Mouse (Mus musculus) midbrain, embryonic 10.5 days (tissue): ENCODE measurements around the gene Ksr1. TPM values are rescaled to one million over a fixed set of nuclear protein-coding genes. Genes with fewer than 3 reads are reported as not detected.
"Not testable (repeated sequence)": the region's sequence is repeated elsewhere in the genome, so short reads cannot be mapped to it uniquely, and the experiment has no call there.

Experiments used
- DNase-seq: peaks from one replicate; pipeline ENCODE4 v3.0.0-alpha.2; 2017; ENCODE audit warnings: low spot score
- H3K27ac ChIP-seq: fragments of 300-500 bp; sonication (generic); replicated peaks from 2 replicates; pipeline ENCODE4 v1.5.1; 2016; ENCODE audit warnings: mild to moderate bottlenecking
- H3K27me3 ChIP-seq: fragments of 300-500 bp; sonication (generic); 2 replicates; pipeline ENCODE4 v1.6.1; 2016; ENCODE audit warnings: low read depth, mild to moderate bottlenecking; ENCODE audit not compliant: poor library complexity, severe bottlenecking
- H3K36me3 ChIP-seq: fragments of 300-500 bp; sonication (generic); 2 replicates; pipeline ENCODE4 v1.6.1; 2016; ENCODE audit warnings: mild to moderate bottlenecking, moderate library complexity
- H3K4me1 ChIP-seq: fragments of 300-500 bp; sonication (generic); 2 replicates; pipeline ENCODE4 v1.6.1; 2016
- H3K4me3 ChIP-seq: fragments of 300-500 bp; sonication (generic); 2 replicates; pipeline ENCODE4 v1.5.1; 2016; ENCODE audit warnings: mild to moderate bottlenecking, moderate library complexity
- H3K9me3 ChIP-seq: fragments of 300-500 bp; sonication (generic); replicated peaks from 2 replicates; pipeline ENCODE4 v1.6.1; 2016; ENCODE audit warnings: mild to moderate bottlenecking
- WGBS: fragments of 180-500 bp; shearing (Covaris S2); methylation state at CpG from one replicate; pipeline ENCODE4 v1.1.7; 2016; 5-methylcytosine and 5-hydroxymethylcytosine counted together
- polyA plus RNA-seq: library from polyadenylated mRNA; unstranded; fragments of >200 nt; fragmentation: Nextera tagmentation; extraction: Ambion mirVana; gene quantifications from 2 replicates; pipeline ENCODE4 v1.2.1, GENCODE M21; 2016

The Ksr1 gene
- polyA plus RNA-seq, 1 experiment from 2014 or later = 1.7 TPM

- no peaks in the 10 kb centered on the region for H3K9me3 ChIP-seq
- 91% methylated on average over 24 of the region's 24 CpGs for WGBS
- no peaks in the 10 kb centered on the region for H3K27me3 ChIP-seq
- DNase-seq = no peak
- no peak overlapping the region for H3K4me3 ChIP-seq
- peak overlapping the region; percentile 52 for H3K27ac ChIP-seq
- peaks cover 41% of the 10 kb centered on the region for H3K4me1 ChIP-seq
- H3K36me3 ChIP-seq = peaks cover 24% of the 10 kb centered on the region
These were observed 130.5 kb downstream of the Ksr1 start for GRCm38 (mm10) chr11:79015660-79016215.

GRCm38 (mm10) chr11:79014602-79015325 lies 131.4 kb downstream of the Ksr1 start:
- Histone ChIP-seq H3K36me3 (peaks cover 14% of the 10 kb centered on the region), H3K27ac (peak overlapping the region; percentile 30), H3K9me3 (no peaks in the 10 kb centered on the region), H3K4me1 (peaks cover 36% of the 10 kb centered on the region), H3K27me3 (no peaks in the 10 kb centered on the region), H3K4me3 (no peak overlapping the region)
- DNase-seq = no peak
- 79% methylated on average over 15 of the region's 15 CpGs for WGBS

GRCm38 (mm10) chr11:79013806-79014205 lies 132.4 kb downstream of the Ksr1 start:
- peaks cover 7% of the 10 kb centered on the region; the same call in 1 of the 2 replicates for H3K36me3 ChIP-seq
- 70% methylated on average over 9 of the region's 9 CpGs for WGBS
- DNase-seq = no peak

GRCm38 (mm10) chr11:79013056-79013455 lies 133.2 kb downstream of the Ksr1 start:
- DNase-seq = no peak
- peaks cover 36% of the 10 kb centered on the region for H3K4me1 ChIP-seq
- H3K27ac ChIP-seq = no peak overlapping the region
- H3K4me3 ChIP-seq = no peak overlapping the region
- 0 out of 2 replicates have a peak, but pooled peaks cover 3% of the 10 kb centered on the region for H3K36me3 ChIP-seq
- H3K27me3 ChIP-seq = no peaks in the 10 kb centered on the region
- H3K9me3 ChIP-seq = no peaks in the 10 kb centered on the region

More at GRCm38 (mm10) chr11:79013806-79014205, 132.4 kb downstream of the Ksr1 start:
- Histone ChIP-seq H3K9me3 (no peaks in the 10 kb centered on the region), H3K4me3 (no peak overlapping the region), H3K27ac (peak overlapping the region; percentile 30; the same call in 1 of the 2 replicates), H3K4me1 (peaks cover 36% of the 10 kb centered on the region), H3K27me3 (no peaks in the 10 kb centered on the region)

- no peak for DNase-seq
- no peak overlapping the region for H3K4me3 ChIP-seq
- no peaks in the 10 kb centered on the region for H3K9me3 ChIP-seq
- WGBS = 98% methylated on average over 2 of the region's 2 CpGs
- peaks cover 36% of the 10 kb centered on the region for H3K4me1 ChIP-seq
- no peak overlapping the region for H3K27ac ChIP-seq
- no peaks in the 10 kb centered on the region for H3K27me3 ChIP-seq
- 0 out of 2 replicates have a peak, but pooled peaks cover 3% of the 10 kb centered on the region for H3K36me3 ChIP-seq
These were observed 133.7 kb downstream of the Ksr1 start for GRCm38 (mm10) chr11:79012529-79012928.

GRCm38 (mm10) chr11:79008891-79009290 lies 137.3 kb downstream of the Ksr1 start:
- Histone ChIP-seq H3K36me3 (no peaks in the 10 kb centered on the region), H3K27ac (no peak overlapping the region), H3K4me1 (peaks cover 4% of the 10 kb centered on the region), H3K4me3 (no peak overlapping the region), H3K27me3 (no peaks in the 10 kb centered on the region), H3K9me3 (no peaks in the 10 kb centered on the region)
- DNase-seq = no peak
- WGBS = 92% methylated on average over 7 of the region's 7 CpGs

GRCm38 (mm10) chr11:79008007-79008775 lies 138.0 kb downstream of the Ksr1 start:
- WGBS = 85% methylated on average over 6 of the region's 6 CpGs

GRCm38 (mm10) chr11:79007356-79007755 lies 138.9 kb downstream of the Ksr1 start:
- 90% methylated on average over 3 of the region's 3 CpGs for WGBS
- not testable (repeated sequence) for H3K4me1 ChIP-seq, H3K27ac ChIP-seq, H3K27me3 ChIP-seq, H3K36me3 ChIP-seq, H3K9me3 ChIP-seq, H3K4me3 ChIP-seq, DNase-seq

More at GRCm38 (mm10) chr11:79008007-79008775, 138.0 kb downstream of the Ksr1 start:
- Histone ChIP-seq H3K4me3 (no peak overlapping the region), H3K4me1 (no peaks in the 10 kb centered on the region), H3K36me3 (no peaks in the 10 kb centered on the region), H3K27me3 (no peaks in the 10 kb centered on the region), H3K27ac (no peak overlapping the region), H3K9me3 (no peaks in the 10 kb centered on the region)
- no peak for DNase-seq

- no peak for DNase-seq
- H3K9me3 ChIP-seq = no peaks in the 10 kb centered on the region
- no peak overlapping the region for H3K4me3 ChIP-seq
- no peak overlapping the region for H3K27ac ChIP-seq
- H3K27me3 ChIP-seq = no peaks in the 10 kb centered on the region
- H3K36me3 ChIP-seq = no peaks in the 10 kb centered on the region
- WGBS = 80% methylated on average over 5 of the region's 5 CpGs
- peaks cover 4% of the 10 kb centered on the region; the same call in 1 of the 2 replicates for H3K4me1 ChIP-seq
These were observed 139.8 kb downstream of the Ksr1 start for GRCm38 (mm10) chr11:79006417-79006816.

- peaks cover 4% of the 10 kb centered on the region; the same call in 1 of the 2 replicates for H3K4me1 ChIP-seq
- WGBS = 89% methylated on average over 14 of the region's 14 CpGs
- H3K27ac ChIP-seq = no peak overlapping the region
- H3K4me3 ChIP-seq = no peak overlapping the region
- no peaks in the 10 kb centered on the region for H3K36me3 ChIP-seq
- H3K9me3 ChIP-seq = no peaks in the 10 kb centered on the region
- H3K27me3 ChIP-seq = no peaks in the 10 kb centered on the region
- DNase-seq = no peak
These were observed 140.4 kb downstream of the Ksr1 start for GRCm38 (mm10) chr11:79005578-79006394.

GRCm38 (mm10) chr11:79003769-79004638 lies 142.2 kb downstream of the Ksr1 start:
- WGBS = 87% methylated on average over 10 of the region's 10 CpGs
- DNase-seq = no peak
- H3K4me1 ChIP-seq = peaks cover 7% of the 10 kb centered on the region
- H3K9me3 ChIP-seq = no peaks in the 10 kb centered on the region
- H3K36me3 ChIP-seq = no peaks in the 10 kb centered on the region
- no peak overlapping the region for H3K4me3 ChIP-seq
- H3K27ac ChIP-seq = no peak overlapping the region
- no peaks in the 10 kb centered on the region for H3K27me3 ChIP-seq
